Mouse (Mus musculus) gastrocnemius, postnatal 36 days (tissue): Measurements from ENCODE around the gene Cd37. TPM values are rescaled to one million over a fixed set of nuclear protein-coding genes. Genes with fewer than 3 reads are reported as not detected.

Experiments
- DNase-seq, 2 experiments: peaks; one replicate each; pipeline ENCODE4 v3.0.0; 2022
- intact Hi-C: fragments of 180-260 bp; cut with DNase I; formaldehyde crosslinking; loops from one replicate; pipeline ENCODE4 v1.15.1; 2025
- total RNA-seq, 2 experiments: library from RNA; stranded (reverse); gene quantifications; 2 replicates each; pipeline ENCODE4 v1.2.3; 2021

Gene Cd37
- total RNA-seq, 2 experiments from 2014 or later = 0.79 to 1.5 TPM

DNA sequence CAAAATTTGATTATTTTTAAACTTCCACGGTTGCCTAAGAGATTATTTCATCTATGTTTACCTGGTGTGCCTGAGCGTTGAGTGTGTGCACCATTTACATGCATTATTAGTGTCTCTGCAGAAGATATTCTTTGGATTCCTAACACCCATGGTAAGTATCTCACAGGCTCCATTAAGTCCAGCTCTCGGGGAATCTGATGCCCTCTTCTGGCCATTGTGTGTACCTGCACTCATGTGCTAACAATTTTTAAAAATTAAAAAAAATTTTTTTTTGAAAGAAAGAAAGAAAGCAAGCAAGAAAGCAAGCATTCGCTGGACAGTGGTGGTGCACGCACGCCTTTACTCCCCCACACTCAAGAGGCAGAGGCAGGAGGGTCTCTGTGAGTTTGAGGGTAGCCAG lies 30.7 kb downstream of the Cd37 start:
- no peak for DNase-seq
- intact Hi-C loops = loop anchor here (5.0 kb wide), 1 partner anchor 64 kb away; no protein-coding TSS in a partner anchor

DNA sequence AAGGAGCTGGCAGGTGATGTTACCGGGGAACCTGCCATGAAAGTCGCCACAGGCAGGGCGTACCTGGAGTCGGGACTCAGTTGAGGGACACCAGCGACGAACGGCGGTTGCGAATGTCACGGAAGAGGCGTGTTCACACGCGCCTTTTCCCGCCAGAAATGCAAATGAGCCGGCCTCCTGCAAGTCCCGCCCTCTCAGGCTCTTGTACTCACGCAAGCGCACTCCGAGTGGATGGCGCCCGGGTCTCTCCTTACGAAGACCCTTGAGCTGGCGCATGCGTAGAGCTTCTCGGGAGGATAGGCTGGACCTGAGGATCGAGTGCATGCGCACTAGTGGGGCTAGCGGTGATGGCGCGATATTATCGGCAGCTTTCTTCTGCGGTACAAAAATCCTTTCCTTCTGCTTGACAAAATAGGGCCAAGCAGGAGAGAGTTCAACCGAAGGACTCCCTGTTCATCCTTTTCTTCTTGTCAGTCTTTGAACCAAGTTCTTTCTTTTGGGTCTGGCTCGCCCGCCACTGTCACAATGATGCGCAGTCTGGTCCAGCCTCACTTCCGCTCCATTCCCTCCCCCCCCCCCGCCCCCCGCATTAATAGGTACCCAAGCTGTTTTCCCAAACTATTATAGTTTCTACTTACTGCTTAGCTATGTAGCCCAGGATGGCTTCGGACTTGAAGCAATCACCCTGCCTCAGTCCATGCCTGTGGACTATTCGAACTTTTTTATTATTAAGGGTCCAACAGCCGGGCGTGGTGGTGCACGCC lies 34.4 kb downstream of the Cd37 start, which contains the start of gene Ccdc155:
Gene Ccdc155, minus strand, starts transcription at position 513 of the 764 bp plus-strand sequence.
- intact Hi-C loops = loop anchor here (5.0 kb wide), 1 partner anchor 68 kb away; no protein-coding TSS in a partner anchor
- DNase-seq = peak; percentile 62 to 81

DNA sequence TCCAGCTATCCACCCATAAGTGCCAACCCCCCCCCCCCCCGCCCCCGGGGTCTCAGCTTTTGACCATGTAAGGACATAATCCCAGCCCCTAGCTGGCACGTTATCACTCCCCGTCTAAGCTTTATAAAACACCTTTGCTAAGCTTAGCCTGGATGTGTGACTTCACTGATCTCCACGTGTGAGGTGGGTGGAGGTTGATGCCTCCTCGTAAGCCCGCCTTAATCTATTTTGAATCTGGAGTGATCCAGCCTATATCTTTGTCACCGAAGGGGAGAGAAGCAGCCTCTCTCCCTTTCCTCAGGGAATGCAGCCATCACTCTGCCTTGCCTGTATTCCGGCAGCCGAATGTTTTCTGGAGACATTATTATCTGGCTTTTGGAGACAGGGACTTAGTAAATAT lies 36.3 kb downstream of the Cd37 start:
- DNase-seq = no peak
- intact Hi-C loops = no loop called here

DNA sequence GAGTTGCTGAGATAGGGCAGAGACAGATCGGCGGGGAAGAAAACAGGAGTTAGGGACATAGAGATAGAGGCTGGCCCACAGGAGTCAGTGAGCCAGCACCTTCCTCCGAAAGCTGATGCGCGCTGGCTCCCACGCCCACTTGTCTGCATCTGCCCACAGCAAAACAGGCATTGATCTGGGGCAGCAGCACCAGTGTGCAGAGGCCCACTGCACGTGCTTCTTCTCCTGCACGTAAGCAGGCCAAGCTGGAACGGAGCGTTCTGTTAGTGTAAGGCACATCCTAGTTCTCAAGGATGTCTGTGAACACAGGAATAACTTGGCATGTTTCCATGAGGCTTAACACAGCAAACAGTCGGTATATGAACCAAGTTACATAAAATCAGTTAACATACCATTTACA lies 40.0 kb downstream of the Cd37 start:
- intact Hi-C loops = loop anchor here (1.0 to 5.0 kb wide), 2 partner anchors 37 to 122 kb away; no protein-coding TSS in a partner anchor
- DNase-seq = no peak

DNA sequence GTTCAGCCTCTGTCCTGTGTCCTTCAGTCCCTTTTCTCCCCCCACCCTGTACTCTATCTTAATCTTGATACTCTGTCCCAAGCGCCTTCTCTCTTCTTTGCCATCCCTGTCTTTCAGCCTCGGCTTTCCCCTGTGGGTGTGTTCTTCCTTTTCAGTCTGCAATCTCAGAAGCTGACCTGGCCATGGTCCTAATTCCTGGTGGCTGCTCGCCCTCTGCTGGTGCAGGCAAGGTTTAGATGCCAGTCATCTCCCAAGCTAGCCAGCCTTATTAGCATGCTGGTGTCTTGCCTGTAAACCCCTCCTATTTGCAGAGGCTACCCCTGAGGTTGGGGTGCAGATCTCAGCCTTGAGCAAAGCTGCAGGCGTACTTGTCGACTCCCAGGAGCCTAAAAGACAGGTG lies 40.5 kb downstream of the Cd37 start:
- peak; percentile 66 to 76 for DNase-seq
- intact Hi-C loops = loop anchor here (1.0 to 5.0 kb wide), 2 partner anchors 36 to 121 kb away; no protein-coding TSS in a partner anchor

- intact Hi-C loops = loop anchor here (5.0 kb wide), 1 partner anchor 120 kb away; no protein-coding TSS in a partner anchor
- DNase-seq = no peak
Measured at GRCm38 (mm10) chr7:45196994-45197393, 41.9 kb downstream of the Cd37 start.

DNA sequence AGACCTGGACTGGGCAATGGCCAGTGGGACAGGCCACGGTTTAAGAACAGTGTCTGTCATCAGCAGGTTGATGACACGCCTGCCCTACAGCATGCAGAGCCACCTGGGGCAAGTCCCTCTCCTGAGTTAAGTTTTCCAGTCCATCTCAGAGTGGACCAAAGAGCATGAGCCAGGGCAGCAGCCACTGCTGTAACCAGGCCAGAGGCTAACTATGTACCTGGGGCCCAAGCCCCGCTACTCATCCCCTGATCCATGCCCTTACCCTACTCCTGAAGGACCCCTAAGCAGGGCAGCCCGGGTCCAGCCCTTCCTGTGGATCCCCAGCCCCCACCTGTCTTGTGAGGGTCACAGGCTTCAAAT lies 42.8 kb downstream of the Cd37 start:
- DNase-seq = no peak
- intact Hi-C loops = loop anchor here (5.0 kb wide), 1 partner anchor 119 kb away; no protein-coding TSS in a partner anchor

DNA sequence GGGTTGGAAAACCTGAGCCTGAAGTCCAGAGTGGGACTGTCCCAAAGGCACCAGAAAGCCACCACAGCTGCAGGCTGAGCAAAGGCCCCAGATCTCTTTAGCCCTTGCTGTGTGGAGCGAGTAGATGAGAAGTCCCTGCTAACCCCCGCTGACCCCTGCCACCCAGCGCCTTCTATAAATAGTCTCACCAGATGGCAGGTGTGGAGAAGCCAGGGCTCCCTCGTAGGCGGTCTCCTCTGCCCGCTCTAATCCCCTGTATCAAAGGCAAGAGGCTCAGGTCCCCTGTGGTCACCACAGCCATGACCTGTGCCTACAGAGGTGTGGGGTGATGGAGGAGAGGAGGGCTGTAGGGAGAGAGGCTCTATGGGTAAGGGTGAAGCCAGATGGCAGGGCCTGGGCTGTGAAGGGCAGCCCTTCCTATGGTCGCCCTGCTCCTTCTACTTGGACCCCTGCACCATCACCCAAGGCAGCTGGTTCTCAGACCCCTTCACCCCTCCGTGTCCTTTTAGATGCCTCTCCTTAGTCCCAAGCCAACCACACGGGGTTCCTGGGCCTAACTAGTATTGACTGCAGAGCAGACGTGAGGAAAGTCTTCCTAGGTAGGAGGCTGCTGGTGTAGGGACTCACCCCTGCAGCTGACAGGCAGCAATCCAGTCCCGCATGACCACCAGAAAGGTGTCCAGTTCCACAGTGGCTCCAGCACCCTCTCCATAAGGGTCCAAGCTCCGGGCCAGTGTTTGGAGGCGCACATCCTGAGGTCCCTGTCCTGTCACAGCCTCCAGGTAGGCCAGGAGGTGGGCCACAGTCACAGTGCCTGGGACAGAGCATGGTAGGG lies 43.4 kb downstream of the Cd37 start:
- intact Hi-C loops = loop anchor here (5.0 kb wide), 1 partner anchor 118 kb away; no protein-coding TSS in a partner anchor
- DNase-seq = no peak

GRCm38 (mm10) chr7:45193871-45194785 lies 44.8 kb downstream of the Cd37 start:
- intact Hi-C loops = no loop called here
- no peak for DNase-seq

- intact Hi-C loops = no loop called here
- no peak for DNase-seq
Measured at GRCm38 (mm10) chr7:45193406-45193805, 45.5 kb downstream of the Cd37 start.

GRCm38 (mm10) chr7:45192585-45193310 lies 46.2 kb downstream of the Cd37 start:
- DNase-seq = no peak
- intact Hi-C loops = no loop called here

DNA sequence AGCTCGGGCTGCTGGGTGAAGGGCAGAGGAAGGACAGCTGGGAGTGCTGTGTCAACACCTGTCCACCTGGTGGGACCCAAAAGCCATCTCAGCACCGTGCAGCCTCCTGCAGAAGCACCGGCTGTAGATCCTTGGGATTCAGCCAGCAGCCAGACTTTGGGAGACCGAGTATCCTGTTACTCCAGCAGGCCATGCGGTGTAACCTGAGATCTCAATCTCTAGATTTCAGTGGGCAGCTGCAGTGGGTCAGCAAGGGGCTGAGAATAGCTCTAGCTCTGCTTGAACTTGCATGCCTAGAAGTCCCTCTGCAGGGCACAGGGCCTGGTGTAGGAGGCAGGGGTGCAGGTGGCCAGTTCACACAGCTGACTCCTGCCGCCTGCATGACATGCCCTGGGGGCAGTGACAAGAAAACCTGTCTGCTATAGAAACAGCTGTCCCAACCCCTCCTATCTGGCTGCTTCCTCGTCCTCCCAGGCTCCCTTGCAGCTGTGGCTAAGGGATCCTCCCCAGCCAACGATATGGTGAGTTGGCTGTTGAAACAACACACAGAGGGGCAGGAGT lies 47.0 kb downstream of the Cd37 start:
- peak; percentile 34 to 41 for DNase-seq
- intact Hi-C loops = no loop called here

GRCm38 (mm10) chr7:45191161-45191560 lies 47.8 kb downstream of the Cd37 start:
- intact Hi-C loops = no loop called here
- no peak for DNase-seq

GRCm38 (mm10) chr7:45190186-45190585 lies 48.7 kb downstream of the Cd37 start:
- DNase-seq = no peak
- intact Hi-C loops = no loop called here

DNA sequence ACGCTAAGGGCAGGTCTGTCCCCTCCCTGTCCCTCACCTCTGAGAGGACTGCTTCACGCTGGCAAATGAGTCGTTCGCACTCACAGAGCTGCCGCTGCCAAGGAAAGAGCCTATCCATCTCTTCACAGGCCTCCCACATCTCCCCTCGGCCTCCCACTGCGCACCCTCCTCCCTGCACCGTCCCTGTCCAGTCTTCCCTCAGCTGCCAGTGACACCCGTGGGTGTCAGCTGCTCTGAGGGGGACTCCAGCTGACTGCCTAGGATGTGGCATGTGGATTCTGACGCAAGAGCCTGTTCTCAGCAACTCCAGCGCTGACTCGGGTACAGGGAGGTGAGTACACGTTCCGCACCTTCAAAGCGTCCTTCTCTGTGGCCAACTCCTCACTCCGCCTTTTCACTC lies 49.3 kb downstream of the Cd37 start:
- intact Hi-C loops = no loop called here

DNA sequence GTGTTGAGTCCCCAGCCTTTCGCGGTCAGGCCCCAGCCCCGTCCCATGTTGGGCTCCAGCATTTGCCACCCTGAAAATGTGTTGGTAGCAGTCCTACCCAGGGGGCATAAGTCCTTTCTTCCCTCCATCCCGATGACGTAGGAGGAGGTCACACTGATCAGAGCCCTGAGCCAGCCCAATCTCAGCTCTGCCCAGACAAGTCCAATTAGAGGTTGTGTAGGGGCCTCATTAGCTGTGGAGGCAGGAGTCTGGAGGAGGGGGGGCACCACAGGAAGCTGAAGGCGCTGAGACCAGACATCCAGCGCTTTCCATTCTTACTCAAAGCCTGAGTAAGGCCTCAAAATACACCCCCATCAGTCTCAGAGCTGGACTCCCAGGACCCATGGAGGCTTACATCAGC lies 53.0 kb downstream of the Cd37 start:
- intact Hi-C loops = no loop called here

More for the DNA sequence above, 49.3 kb downstream of the Cd37 start:
- no peak for DNase-seq

GRCm38 (mm10) chr7:45183672-45184071 lies 55.2 kb downstream of the Cd37 start:
- intact Hi-C loops = no loop called here
- DNase-seq = no peak

More for the DNA sequence above, 53.0 kb downstream of the Cd37 start:
- no peak for DNase-seq
